Mouse (Mus musculus): ENCODE measurements around the gene Cdyl. TPM values are rescaled to one million over a fixed set of nuclear protein-coding genes. Genes with fewer than 3 reads are reported as not detected.

Gene Cdyl
- total and polyA plus RNA-seq, 2 experiments from 2014 or later, result 2.8 to 8.1 TPM

DNA sequence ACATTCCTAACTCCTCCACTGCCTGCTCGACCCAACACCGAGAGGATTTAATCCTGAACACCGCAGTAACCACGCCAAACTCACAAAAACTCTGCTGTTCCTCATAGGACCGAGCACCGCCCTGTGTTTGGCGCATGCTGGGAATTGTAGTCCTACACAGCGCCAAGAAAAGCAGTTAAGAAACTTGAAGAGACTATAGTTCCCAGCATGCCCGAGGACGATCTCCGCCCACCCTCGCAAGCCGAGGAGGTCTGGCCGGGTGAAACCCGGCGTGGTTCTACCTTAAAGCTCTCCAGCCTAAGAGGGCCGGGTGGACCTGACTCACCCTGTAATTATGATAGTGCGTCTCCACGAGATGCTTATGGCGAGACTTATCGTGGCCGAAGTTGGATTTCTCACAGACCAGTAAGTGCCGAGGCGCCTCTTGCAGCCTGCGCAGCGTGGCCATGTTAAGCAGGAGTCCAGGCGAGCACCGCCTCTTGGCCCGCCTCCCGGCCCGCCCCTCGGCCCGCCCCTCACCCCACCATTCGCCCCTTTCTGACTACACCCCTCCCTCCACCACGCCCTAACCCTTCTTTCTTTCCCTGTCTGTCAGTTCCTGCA, 246.3 kb downstream of the Cdyl start, which contains the start of gene Rpp40:
TSS of gene Rpp40 (minus strand) at position 481 of the 603 bp plus-strand sequence.
- H3K4me3 ChIP-seq (ENCODE audit: low read depth, low read length), result peak within 1 kb of the TSS; percentile 63
- no peak; the same call in 1 of the 2 replicates for TF ChIP-seq CTCF (IDR thresholded peaks at IDR 0.05)
- H3K9ac ChIP-seq (replicated peaks; ENCODE audit: low read length, poor library complexity, severe bottlenecking), result peak within 1 kb of the TSS; percentile 53; the same call in 1 of the 2 replicates
- H3K4me1 ChIP-seq (ENCODE audit: insufficient read depth, low read length), result no peaks in the 10 kb centered on the region
- H3K27me3 ChIP-seq (ENCODE audit: insufficient read depth, low read length), result no peaks in the 10 kb centered on the region
- H3K4me2 ChIP-seq (ENCODE audit: low read depth, low read length, poor library complexity, severe bottlenecking), result peak within 1 kb of the TSS; percentile 69
- under 1% methylated on average over 33 of the region's 35 CpGs for WGBS
- no peaks in the 10 kb centered on the region for H3K9me3 ChIP-seq (ENCODE audit: low read length)
- H3K27ac ChIP-seq (ENCODE audit: low read depth, low read length), result no peak within 1 kb of the TSS
- H3K36me3 ChIP-seq (ENCODE audit: insufficient read depth, low read length), result no peaks in the 10 kb centered on the region
- peak; percentile 100 for ATAC-seq (ENCODE audit: low FRiP score)
- DNase-seq (ENCODE audit: low spot score), result peak; percentile 96

DNA sequence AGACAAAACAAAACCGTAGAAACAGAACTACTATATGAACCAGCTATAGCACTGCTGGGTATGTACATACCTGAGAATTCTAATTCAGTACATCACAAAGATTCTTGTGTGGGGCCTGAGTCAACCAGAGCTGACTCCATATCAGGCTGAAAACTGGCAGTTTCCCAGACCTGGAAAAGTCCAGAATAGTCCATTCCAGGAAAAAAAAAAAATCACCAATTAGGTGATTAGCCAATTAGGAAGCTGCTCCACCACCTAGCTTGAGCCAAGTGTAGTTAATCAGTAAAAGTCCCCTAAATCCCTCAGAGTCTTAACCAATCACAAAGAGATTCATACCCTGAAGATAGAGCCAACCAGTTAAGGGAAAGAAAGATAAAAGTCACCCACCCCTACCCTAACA, 251.8 kb downstream of the Cdyl start:
- H3K36me3 ChIP-seq (ENCODE audit: insufficient read depth, low read length), result no peaks in the 10 kb centered on the region
- no peak overlapping the region for H3K9ac ChIP-seq (replicated peaks; ENCODE audit: low read length, poor library complexity, severe bottlenecking)
- WGBS, result 87% methylated on average over 1 of the region's 1 CpGs
- ATAC-seq (ENCODE audit: low FRiP score), result no peak
- no peak for DNase-seq (ENCODE audit: low spot score)
- no peak overlapping the region for H3K4me3 ChIP-seq (ENCODE audit: low read depth, low read length)
- H3K4me2 ChIP-seq (ENCODE audit: low read depth, low read length, poor library complexity, severe bottlenecking), result no peak overlapping the region
- no peaks in the 10 kb centered on the region for H3K9me3 ChIP-seq (ENCODE audit: low read length)
- no peaks in the 10 kb centered on the region for H3K4me1 ChIP-seq (ENCODE audit: insufficient read depth, low read length)
- TF ChIP-seq CTCF (IDR thresholded peaks at IDR 0.05), result no peak
- H3K27me3 ChIP-seq (ENCODE audit: insufficient read depth, low read length), result no peaks in the 10 kb centered on the region
- H3K27ac ChIP-seq (ENCODE audit: low read depth, low read length), result no peak overlapping the region

Other genes starting within 250 kb of the Cdyl start
- 3.6 and 6.1 TPM in 2 replicates for gene Rpp40, start 246.5 kb downstream of the Cdyl start, total RNA-seq (2014; rRNA removed)
- 4.6 and 5.4 TPM in 2 replicates for gene Rpp40, start 246.5 kb downstream of the Cdyl start, polyA plus RNA-seq (2015; fragmentation: Nextera tagmentation; extraction: Ambion mirVana)

Measured in midbrain, postnatal 0 days (tissue).